Mouse (Mus musculus) midbrain, embryonic 11.5 days (tissue): ENCODE measurements around the gene Qrich2. TPM values are rescaled to one million over a fixed set of nuclear protein-coding genes. Genes with fewer than 3 reads are reported as not detected.
A peak's percentile ranks its signal among the peaks of the same experiment; 100 is the strongest.

Source experiments
- ATAC-seq: fragments of 200-750 bp; cut with Nextera tagmentation; 2 replicates; pipeline ENCODE4 v1.8.0; 2017; ENCODE audit warnings: moderate TSS enrichment, moderate library complexity; ENCODE audit not compliant: low FRiP score
- DNase-seq: peaks from one replicate; pipeline ENCODE4 v3.0.0; 2015; ENCODE audit warnings: low spot score; ENCODE audit errors: missing footprints
- H3K27ac ChIP-seq: fragments of 300-500 bp; sonication (generic); 2 replicates; pipeline ENCODE4 v1.5.1; 2014; ENCODE audit warnings: low read depth, low read length
- H3K27me3 ChIP-seq: fragments of 300-500 bp; sonication (generic); 2 replicates; pipeline ENCODE4 v1.6.1; 2014; ENCODE audit warnings: mild to moderate bottlenecking, low read length, moderate library complexity, mixed read lengths; ENCODE audit not compliant: control insufficient read depth, insufficient read depth
- H3K36me3 ChIP-seq: fragments of 300-500 bp; sonication (generic); 2 replicates; pipeline ENCODE4 v1.6.1; 2014; ENCODE audit warnings: mild to moderate bottlenecking, low read length, moderate library complexity, mixed read lengths; ENCODE audit not compliant: control insufficient read depth, insufficient read depth
- H3K4me1 ChIP-seq: fragments of 300-500 bp; sonication (generic); 2 replicates; pipeline ENCODE4 v1.6.1; 2014; ENCODE audit warnings: low read length; ENCODE audit not compliant: control insufficient read depth, insufficient read depth
- H3K4me2 ChIP-seq: fragments of 300-500 bp; sonication (generic); 2 replicates; pipeline ENCODE4 v1.6.1; 2014; ENCODE audit warnings: mild to moderate bottlenecking, moderate library complexity
- H3K4me3 ChIP-seq: fragments of 300-500 bp; sonication (generic); 2 replicates; pipeline ENCODE4 v1.5.1; 2014; ENCODE audit warnings: low read depth, low read length
- H3K9ac ChIP-seq: fragments of 300-500 bp; sonication (generic); 2 replicates; pipeline ENCODE4 v1.6.1; 2014; ENCODE audit warnings: low read length
- H3K9me3 ChIP-seq: fragments of 300-500 bp; sonication (generic); 2 replicates; pipeline ENCODE4 v1.6.1; 2016; ENCODE audit warnings: low read length; ENCODE audit not compliant: control insufficient read depth
- WGBS: fragments of 180-500 bp; shearing (Covaris S2); extraction: QIAGEN DNeasy Blood & Tissue Kit; methylation state at CpG from one replicate; pipeline ENCODE4 v1.1.7; 2014; 5-methylcytosine and 5-hydroxymethylcytosine counted together
- polyA plus RNA-seq: library from polyadenylated mRNA; unstranded; fragments of >200 nt; fragmentation: Nextera tagmentation; extraction: Ambion mirVana; gene quantifications from 2 replicates; pipeline ENCODE4 v1.2.1, GENCODE M21; 2014

Qrich2 gene
- polyA plus RNA-seq, 1 experiment from 2014 or later: 0.08 TPM

DNA sequence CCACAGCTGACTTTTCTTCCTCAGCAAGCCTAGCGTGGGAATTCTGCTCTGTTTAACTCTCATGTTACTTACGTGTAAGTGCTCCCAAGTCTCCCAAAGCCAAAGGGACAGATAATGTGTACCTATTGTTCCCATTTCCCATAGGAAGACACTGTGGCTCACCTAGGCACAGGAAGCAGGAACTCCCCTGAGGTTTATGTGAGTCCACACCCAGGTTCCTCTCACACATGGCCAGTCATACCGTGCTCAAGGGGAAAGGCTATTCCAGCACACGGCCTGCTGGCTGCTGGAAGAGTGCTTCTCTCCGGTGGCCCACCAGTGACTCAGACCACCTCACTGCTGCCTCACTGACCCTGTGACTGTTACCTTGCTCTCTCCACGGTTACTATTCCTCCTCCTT, 44.9 kb downstream of the Qrich2 start:
- Histone ChIP-seq H3K4me2 (no peak overlapping the region), H3K9me3 (no peaks in the 10 kb centered on the region), H3K27ac (no peak overlapping the region), H3K9ac (no peak overlapping the region), H3K27me3 (no peaks in the 10 kb centered on the region), H3K36me3 (no peaks in the 10 kb centered on the region), H3K4me3 (no peak overlapping the region), H3K4me1 (no peaks in the 10 kb centered on the region)
- ATAC-seq (no peak), DNase-seq (no peak)
- 74% methylated on average over 6 of the region's 6 CpGs for WGBS

DNA sequence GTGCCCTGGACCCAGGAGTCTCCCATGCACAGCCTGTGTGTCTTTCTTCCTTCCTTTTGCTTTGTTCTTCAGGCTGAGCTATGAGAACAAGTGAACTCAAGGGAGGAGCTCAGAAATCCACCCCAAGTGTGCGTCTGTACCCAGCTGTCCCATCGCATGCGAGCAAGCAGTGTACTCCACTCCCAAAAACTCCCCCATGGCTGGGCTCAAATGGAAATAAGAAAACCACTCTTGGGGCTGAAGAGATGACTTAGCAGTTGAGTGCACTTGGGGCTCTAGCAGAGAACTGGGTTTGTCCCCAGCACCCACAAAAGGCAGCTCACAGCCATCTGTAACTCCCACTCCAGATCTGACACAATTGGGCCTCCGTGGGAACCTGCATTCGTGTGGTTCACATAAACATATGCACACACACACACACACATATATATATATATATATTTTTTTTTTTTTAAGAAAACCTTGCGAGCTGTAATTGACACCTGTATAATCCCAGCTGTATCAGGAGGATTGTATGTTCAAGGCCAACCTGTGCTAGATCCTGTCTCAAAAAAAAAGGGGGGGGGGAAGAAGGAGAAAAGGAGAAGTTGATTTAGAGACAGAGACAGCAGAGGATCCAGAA, 47.1 kb downstream of the Qrich2 start:
- 80% methylated on average over 6 of the region's 6 CpGs for WGBS
- ATAC-seq (no peak), DNase-seq (no peak)
- no peak overlapping the region for H3K27ac ChIP-seq
- H3K36me3 ChIP-seq: no peaks in the 10 kb centered on the region
- H3K4me1 ChIP-seq: no peaks in the 10 kb centered on the region
- no peaks in the 10 kb centered on the region for H3K9me3 ChIP-seq
- no peak overlapping the region for H3K9ac ChIP-seq
- no peak overlapping the region for H3K4me2 ChIP-seq
- H3K27me3 ChIP-seq: no peaks in the 10 kb centered on the region
- no peak overlapping the region for H3K4me3 ChIP-seq

DNA sequence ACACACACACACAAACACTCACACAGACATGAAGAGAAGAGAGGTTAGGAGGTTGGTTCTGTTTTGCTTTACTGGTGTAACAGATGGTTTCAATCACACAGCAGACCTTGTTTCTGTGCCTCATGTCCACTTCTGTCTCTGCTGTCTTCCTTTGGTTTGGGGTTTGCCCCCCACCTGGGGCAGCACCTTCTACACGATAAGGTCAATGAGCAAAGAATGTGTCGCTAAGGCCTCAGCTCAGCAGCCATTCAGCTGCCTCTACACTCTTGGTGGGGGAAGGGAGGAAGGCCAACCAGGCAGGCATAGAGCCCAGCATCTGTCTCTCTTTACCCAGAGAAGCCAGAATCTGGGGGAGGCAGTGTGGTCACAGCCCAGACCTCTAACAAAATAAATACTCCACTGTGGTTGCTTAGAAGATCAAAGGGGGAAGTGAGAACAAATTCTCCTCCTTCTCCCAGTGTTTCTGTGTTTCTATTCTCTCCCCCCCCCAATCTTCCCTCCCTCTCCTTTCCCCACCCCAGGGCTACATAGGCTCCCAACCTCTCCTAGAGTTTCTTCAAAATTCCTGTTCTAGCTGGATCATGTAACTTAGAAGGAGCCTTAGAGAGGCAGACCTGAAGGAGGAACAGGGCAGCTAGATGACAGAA, 47.7 kb downstream of the Qrich2 start:
- WGBS: 9% methylated on average over 2 of the region's 2 CpGs
- H3K27ac ChIP-seq: no peak overlapping the region
- DNase-seq: no peak

DNA sequence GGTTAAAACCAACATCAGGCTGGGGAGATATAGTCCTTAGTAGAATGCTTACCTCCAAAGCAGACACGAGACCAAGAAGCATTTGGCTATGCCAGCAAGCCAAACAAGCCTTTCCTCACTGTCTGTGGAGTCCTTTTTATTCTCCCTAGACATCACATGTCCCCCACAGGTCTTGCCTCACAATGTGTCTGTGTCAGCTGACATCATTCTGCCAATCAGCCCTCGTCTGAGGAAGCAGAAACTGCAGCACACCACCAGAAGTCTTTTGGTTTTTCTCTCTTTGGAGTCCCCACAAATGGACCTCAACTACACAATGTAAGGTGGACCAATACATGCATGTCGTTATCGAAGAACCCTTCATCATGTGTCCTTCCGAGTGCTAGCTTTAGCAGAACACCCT, 49.0 kb downstream of the Qrich2 start:
- no peaks in the 10 kb centered on the region for H3K9me3 ChIP-seq
- H3K36me3 ChIP-seq: no peaks in the 10 kb centered on the region
- H3K27me3 ChIP-seq: peaks cover 3% of the 10 kb centered on the region; the same call in 1 of the 2 replicates
- H3K4me3 ChIP-seq: no peak overlapping the region
- H3K9ac ChIP-seq: no peak overlapping the region
- no peak overlapping the region for H3K27ac ChIP-seq
- WGBS: 85% methylated on average over 5 of the region's 5 CpGs
- peaks cover 6% of the 10 kb centered on the region for H3K4me1 ChIP-seq
- H3K4me2 ChIP-seq: no peak overlapping the region
- DNase-seq: no peak
- ATAC-seq: no peak

More for the DNA sequence above, 47.7 kb downstream of the Qrich2 start:
- no peak for ATAC-seq
- no peaks in the 10 kb centered on the region for H3K27me3 ChIP-seq
- no peak overlapping the region for H3K4me3 ChIP-seq
- no peaks in the 10 kb centered on the region for H3K36me3 ChIP-seq
- 0 out of 2 replicates have a peak overlapping the region, but pooled peaks have one; percentile 3 for H3K9ac ChIP-seq
- peaks cover 2% of the 10 kb centered on the region for H3K4me1 ChIP-seq
- H3K4me2 ChIP-seq: no peak overlapping the region
- no peaks in the 10 kb centered on the region for H3K9me3 ChIP-seq

DNA sequence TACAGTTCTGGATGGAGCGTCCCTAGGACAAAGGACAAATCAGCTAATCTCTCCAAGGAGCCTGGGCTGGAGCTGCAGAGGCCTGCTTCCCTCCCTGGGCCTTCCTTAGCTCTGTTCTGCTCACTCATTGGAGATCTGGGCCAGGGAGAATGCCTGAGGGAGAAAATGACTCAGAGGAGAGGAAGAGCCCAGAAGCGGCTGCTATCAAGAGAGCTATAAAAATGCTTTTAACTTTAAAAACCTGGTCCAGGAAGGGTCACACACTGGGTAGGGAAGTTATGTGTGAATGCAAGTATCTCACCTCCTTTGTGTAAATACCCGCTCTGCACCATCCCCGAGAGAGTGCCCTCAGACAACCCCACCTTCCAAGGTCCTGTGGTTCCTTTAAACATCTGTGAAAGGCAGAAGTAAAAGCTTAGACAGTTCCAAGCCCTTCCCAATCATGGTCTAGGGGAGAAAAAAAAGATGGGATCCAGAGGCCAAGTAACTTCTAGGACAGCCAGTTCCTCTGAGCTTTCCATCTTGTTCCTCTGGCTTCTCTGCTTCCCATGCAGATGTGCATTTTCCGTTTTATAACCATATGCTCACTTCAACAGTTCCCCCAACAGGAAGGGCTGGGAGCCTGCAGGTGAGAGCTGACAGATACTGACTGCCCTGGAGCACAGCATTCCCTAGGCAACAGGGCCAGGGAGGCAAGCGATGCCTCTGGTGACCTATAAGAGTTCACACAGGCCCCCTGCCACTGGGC, 49.7 kb downstream of the Qrich2 start:
- H3K4me3 ChIP-seq: no peak overlapping the region
- ATAC-seq: no peak
- no peaks in the 10 kb centered on the region for H3K9me3 ChIP-seq
- DNase-seq: no peak
- no peak overlapping the region for H3K9ac ChIP-seq
- H3K27me3 ChIP-seq: peaks cover 6% of the 10 kb centered on the region; the same call in 1 of the 2 replicates
- H3K4me2 ChIP-seq: no peak overlapping the region
- no peak overlapping the region for H3K27ac ChIP-seq
- 75% methylated on average over 6 of the region's 6 CpGs for WGBS
- H3K36me3 ChIP-seq: no peaks in the 10 kb centered on the region
- H3K4me1 ChIP-seq: peaks cover 12% of the 10 kb centered on the region

DNA sequence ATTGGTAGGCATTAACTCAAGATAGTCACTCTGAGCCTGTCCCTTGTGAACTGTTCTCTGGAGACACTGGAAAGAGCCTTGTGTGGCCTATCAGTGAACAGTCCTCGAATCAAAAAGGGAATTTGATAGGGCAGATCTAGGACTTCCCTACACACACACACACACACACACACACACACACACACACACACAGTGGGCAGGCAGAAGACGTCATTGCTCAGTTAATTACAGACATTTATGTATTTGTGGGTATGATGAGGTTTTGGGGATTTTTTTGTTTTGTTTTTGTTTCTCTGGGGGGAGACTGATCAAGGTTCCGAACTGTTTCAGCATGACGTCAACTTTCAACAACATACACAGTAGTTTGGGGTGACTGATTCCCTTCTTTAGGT, 52.4 kb downstream of the Qrich2 start:
- ATAC-seq (no peak), DNase-seq (no peak)
- Histone ChIP-seq H3K4me1 (peaks cover 12% of the 10 kb centered on the region), H3K27me3 (peaks cover 6% of the 10 kb centered on the region; the same call in 1 of the 2 replicates), H3K36me3 (no peaks in the 10 kb centered on the region), H3K9me3 (no peaks in the 10 kb centered on the region), H3K9ac (peak overlapping the region; percentile 95), H3K27ac (no peak overlapping the region), H3K4me2 (peak overlapping the region; percentile 99), H3K4me3 (peak overlapping the region; percentile 79)
- 87% methylated on average over 4 of the region's 4 CpGs for WGBS

DNA sequence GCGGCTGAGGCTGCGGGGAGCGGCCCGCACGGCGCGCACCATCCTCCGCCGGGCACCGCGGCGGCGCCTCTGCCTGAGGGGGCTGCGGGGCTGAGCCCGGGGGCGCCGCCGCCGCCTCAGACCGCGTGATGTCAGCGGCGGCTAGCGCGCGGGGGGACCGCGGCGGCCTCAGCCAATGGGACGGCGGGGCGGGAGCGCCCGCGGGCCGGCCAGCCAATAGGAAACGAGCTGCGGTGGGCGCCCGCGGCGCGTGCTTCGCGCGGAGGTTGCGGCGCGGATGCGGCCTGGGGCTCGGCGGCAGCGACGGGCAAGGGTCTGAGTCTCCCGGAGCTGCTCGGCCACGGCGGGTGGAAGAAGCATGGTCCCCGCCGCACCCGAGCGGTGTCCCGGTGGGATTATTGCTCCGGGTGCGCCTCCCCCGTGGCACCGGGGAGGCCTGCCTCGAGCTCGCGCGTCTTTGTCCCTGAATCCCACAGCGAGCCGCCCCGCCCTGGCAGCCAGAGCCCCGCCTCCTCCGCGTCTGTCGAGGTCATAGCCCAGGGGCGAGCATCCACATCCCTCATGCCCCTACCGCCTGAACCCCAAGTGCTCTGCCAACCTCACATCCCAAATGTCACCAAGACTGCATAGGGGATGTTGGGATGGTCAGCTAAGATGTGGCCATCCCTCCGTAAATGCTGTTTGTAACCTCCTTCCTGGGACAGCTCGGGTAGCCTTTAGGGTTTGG, 53.0 kb downstream of the Qrich2 start, which contains the start of gene Rnf157:
Gene Rnf157, minus strand, starts transcription at position 129 of the 727 bp plus-strand sequence.
- H3K36me3 ChIP-seq: no peaks in the 10 kb centered on the region
- peaks cover 12% of the 10 kb centered on the region for H3K4me1 ChIP-seq
- H3K4me3 ChIP-seq: peak within 1 kb of the TSS; percentile 79
- H3K27ac ChIP-seq: peak within 1 kb of the TSS; percentile 23
- 2% methylated on average over 67 of the region's 82 CpGs for WGBS
- ATAC-seq (peak; percentile 97), DNase-seq (peak; percentile 98)
- H3K27me3 ChIP-seq: peaks cover 6% of the 10 kb centered on the region; the same call in 1 of the 2 replicates
- H3K4me2 ChIP-seq: peak within 1 kb of the TSS; percentile 99
- peak within 1 kb of the TSS; percentile 95 for H3K9ac ChIP-seq
- no peaks in the 10 kb centered on the region for H3K9me3 ChIP-seq

DNA sequence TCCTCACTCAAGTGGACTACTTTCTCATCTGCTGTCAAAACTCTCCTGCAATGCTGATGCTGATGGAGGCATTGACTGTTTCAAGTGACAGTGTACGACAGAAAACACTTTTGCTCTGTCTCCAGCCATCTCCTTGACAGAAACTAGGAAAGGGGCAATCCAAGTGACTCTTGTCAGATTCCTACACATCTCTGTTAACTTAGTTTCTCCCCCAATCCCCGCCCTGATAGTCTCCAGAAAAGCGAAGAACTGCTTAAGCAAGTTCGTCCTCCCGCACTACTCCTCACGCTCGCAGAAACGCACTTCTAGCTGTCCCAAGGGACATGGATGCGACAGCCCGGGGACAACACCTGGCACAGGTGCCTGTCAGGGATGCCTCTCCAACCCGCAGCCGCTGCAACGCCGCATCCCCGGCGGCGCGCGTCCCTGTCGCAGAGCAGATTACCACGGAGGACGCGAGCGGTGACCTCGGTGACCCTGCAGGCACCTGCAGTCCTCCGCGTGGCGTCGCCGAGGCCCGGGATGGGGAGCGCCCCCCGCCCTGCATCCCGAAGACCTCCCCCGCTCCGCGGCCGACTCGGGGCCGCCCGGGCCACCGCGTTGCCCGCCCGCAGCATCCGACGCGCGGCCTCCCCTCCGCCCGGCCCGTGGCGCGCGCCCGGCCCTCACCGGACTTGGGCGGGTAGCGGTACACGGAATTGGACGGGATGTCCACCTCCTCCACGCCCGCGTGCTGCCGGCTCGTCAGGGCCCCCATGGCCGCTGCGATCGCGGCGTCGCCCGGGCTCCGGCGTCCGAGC, 53.8 kb downstream of the Qrich2 start:
- peak overlapping the region; percentile 95 for H3K9ac ChIP-seq
- peak overlapping the region; percentile 99 for H3K4me2 ChIP-seq
- WGBS: under 1% methylated on average over 67 of the region's 76 CpGs
- H3K4me3 ChIP-seq: peak overlapping the region; percentile 79
- peaks cover 6% of the 10 kb centered on the region; the same call in 1 of the 2 replicates for H3K27me3 ChIP-seq
- peak; percentile 68 for ATAC-seq
- DNase-seq: peak; percentile 91
- H3K27ac ChIP-seq: peak overlapping the region; percentile 23
- H3K4me1 ChIP-seq: peaks cover 12% of the 10 kb centered on the region
- H3K9me3 ChIP-seq: no peaks in the 10 kb centered on the region
- no peaks in the 10 kb centered on the region for H3K36me3 ChIP-seq
